Mouse (Mus musculus): ENCODE data around the gene C1qtnf1. TPM values are rescaled to one million over a fixed set of nuclear protein-coding genes. Genes with fewer than 3 reads are reported as not detected.
"Not testable (repeated sequence)": the region's sequence is repeated elsewhere in the genome, so short reads cannot be mapped to it uniquely, and the experiment has no call there.

The C1qtnf1 gene
- 1 to 10 TPM; 3.9 to 5.3 TPM for total RNA-seq (2021)
- long read RNA-seq, experiment 1: 0 reads
- long read RNA-seq, experiment 2, partial matches to known transcripts: 0 of 2 reads
- long read RNA-seq, experiment 2, other reads (novel, unspliced or antisense): 0 of 2 reads

DNA sequence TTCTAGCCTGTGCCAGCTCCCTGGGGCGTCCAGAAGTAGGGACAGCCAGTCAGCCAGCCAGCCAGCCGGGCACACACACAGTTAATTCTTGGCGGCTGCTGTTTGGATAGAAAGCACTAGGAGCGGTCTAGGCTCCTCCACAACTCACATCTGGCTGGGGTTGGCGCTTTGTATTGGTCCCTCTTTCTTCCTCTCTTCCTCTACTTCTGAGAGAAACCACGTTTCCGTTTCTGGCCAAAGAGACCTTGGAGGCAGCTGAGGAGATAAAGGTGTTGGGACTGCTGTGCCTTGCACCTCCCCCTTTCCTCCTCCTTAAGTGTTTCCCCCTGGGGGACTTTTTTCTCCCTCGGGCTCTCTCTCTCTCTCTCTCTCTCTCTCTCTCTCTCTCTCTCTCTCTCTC, at the start of gene C1qtnf1:
C1qtnf1 (plus strand) TSS at position 218 of the 400 bp plus-strand sequence.
- no peak for DNase-seq (ENCODE audit: low spot score in 2 of 2)

DNA sequence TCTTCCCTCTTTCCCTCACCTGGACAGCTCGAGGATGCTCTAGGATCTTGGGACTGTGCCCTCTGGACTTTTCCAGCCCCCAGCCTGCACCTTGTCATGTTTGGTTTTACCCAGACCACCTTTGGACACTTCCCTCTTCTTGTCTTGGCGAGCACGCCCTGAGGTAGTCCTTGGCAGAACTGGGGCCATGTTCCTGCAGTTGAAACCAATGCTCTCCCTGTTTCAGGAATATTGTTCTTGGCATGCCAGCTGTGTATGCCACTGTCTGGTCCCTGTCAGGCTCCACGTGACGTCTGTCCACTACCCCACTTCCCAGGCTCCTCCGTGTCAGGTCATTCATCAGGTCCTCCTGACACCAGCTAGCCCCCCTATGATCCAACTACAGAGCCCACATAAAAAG, 49.3 kb upstream of the C1qtnf1 start:
- no peak for DNase-seq (ENCODE audit: low spot score in 2 of 2)

DNA sequence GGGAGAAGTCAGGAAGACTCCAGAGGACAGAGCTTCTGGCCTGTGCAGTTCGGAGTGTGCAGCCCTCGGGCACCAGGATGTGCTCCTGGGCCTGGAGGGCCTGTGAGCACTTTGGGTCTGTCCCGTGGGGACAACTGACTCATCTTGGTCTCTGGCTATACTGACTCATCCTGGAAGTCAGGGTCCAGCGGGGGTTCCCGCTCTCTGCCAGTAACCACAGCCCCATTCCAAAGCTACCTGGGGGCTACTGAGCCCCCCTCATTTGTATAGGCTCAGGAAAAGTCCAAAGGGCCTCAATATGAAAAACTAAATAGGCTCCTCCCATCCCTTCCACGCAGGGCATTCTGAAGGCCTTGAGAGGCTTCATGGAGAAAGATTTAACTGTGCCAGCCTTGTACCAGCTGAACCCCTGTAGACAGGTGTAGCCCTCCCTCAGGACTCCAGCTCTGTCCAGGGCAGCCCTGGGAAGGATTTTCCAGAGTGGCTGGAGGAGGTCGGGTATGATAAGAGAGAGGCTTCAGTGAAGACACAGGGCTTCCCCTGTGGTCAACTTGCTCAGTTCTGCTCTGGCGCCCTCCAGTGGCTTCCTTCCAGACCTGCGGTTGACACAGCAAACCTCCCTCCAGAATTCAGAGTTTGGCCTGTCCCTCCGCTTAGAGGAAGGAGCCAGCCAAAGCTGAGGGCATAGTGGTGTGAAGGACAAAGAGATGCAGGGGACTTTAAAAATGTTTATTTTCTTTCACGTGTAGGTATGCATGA, 48.6 kb upstream of the C1qtnf1 start:
- DNase-seq (ENCODE audit: low spot score in 2 of 2): peak; percentile 76 to 88

DNA sequence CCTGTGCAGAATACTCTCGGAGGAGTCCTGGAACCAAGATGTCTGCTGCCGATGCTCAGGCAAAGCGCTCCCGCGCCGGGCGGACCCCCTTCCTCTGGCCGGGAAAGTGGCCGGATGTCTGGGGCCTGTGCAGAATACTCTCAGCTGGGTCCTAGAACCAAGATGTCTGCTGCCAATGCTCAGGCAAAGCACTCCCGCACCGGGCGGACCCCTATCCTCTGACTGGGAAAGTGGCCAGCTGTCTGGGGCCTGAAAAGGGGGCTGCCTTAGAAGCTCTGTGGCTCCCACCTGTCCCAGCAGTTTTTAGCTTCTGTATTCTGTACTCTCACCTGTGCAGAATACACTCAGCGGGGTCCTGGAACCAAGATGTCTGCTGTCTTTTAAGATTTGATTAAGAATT, 40.2 kb upstream of the C1qtnf1 start:
- not testable (repeated sequence) for DNase-seq (ENCODE audit: low spot score in 2 of 2)

DNA sequence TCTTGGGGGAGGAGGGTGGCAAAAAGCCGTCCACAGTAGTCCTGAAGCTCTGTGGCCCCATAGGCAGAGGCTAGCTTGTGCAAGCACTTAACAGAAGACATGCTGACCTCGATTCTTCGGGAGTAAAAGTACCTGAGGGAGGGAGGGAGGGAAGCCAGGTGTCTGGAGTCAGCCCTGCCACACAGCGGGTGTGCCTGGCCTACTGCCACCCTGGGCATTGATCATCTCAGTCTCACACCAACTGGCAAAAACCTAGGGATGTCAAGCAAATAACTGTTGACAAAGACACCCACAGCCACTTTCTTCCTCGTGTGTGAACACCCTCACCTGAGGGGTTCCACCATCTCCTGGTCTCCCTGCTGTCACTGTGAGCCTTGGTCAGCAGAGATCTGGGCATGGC, 34.0 kb upstream of the C1qtnf1 start:
- DNase-seq (ENCODE audit: low spot score in 2 of 2): no peak

DNA sequence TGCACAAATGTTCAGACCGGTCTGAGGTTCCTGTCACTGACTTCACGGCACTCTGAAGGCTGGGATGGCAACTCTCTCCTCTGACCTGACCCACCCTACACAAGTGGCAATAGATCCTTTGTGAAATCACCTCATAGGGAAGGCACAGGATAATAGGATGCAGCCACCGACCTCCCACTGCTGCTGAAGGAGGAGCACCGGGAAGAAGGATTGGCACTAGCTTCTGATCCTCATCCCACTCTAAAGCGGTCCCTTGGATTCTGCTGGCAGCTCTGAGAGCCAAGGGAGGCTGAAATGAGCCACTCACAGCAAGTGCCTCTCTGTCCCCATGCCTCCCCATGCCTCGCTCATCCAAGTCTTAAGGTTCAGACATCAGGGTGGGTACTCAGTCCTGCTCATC, 33.5 kb upstream of the C1qtnf1 start:
- no peak for DNase-seq (ENCODE audit: low spot score in 2 of 2)

DNA sequence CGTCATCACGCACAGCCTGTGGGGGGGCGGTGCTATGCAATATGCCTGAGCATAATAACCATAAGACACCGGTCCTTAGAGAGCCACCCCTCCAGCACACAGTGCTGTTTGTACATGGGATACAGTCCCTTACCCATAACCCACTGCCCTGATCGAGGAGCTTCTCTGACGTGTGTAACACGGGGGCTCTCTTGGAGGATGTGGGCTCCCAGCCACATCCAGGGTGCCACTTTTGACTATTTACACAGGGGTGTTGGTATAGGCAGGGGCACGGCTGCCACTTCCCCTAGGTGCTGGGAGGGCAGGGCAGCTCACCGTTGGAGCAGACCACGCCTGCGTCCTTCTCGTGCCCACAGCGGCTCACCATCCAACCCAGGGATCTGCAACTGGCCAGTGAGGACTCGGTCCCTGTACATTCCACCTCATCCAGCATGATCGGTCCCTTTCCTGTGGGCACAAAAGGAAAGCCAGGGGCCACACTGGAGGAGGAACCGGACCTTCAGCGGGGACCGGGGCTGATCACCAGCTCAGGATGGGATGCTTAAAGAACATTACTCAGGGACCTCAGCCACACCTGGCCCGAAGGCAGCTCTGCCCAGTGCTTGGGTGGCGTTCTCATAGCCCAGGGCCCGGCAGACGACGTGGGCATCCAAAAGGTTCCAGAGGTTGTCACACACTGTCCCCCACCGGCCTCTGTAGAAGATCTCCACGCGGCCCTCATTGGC, 30.0 kb upstream of the C1qtnf1 start:
- no peak for DNase-seq (ENCODE audit: low spot score in 2 of 2)

DNA sequence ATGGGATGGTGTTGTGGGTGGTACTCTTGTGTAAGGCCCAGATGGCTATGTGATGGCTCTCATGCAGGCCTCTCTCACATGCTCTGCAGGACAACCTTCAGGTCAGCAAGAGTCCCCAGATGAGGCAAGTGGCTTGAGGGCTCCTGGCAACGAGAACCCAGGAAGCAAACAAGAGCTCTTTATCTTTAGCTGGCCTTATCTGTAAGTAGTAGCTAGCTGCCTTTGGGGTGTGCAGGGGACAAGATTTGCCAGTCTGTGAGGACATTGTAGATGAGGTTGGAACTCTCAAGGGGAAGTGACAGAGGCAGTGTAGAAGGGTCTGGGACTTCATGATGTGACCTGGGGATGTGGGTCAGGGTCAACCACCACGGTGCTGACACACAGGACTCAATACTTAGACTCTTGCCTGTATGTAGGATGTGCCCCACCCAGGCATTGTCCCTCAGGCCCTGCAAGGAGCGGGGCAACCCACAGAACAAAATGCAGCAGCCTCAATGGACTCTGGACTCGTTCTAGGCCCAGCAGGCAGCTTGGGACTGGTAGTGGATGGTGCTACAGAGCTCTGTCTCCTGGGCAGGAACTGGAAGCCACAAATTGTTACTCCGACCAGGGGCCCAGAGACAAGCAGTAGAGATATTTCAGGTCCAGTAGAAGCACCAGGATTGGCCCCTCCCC, 28.0 kb upstream of the C1qtnf1 start:
- no peak for DNase-seq (ENCODE audit: low spot score in 2 of 2)

DNA sequence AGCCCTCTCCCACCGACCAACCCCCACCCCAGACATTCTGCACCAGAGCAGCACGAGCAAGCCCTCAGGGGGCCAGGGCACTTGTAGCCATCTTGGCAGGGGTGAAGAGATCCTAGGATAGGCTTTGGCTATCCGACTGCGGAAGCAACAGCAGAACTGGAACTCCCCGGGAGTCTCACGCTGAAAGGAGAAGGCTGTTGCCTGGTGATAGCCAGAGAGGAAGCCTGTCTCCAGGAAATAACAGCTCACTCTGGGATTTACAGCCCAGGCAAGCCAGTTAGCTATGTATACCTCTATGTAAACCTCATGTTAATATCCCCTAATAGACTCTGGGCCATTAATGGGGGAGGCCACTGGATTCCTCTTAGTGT, 27.5 kb upstream of the C1qtnf1 start:
- DNase-seq (ENCODE audit: low spot score in 2 of 2): no peak

DNA sequence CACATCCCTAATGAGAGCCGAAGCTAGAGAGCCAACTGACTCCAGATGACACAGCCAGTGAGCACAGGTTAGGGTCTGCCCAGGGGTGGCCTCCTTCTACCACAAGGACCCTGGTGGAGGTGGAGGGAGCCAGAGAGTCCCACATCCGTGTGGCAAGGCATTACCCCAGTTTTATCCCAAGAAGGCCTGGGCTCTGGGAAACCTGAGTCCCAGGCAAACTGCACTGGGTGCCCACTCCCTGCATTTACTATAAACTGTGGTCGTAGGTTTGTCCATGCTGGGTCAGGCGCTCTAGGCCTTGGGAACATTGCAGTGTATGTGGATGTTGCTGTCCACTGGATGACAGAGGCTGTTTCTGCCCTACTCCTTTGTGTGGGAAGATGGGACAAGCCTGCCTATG, 26.8 kb upstream of the C1qtnf1 start:
- no peak for DNase-seq (ENCODE audit: low spot score in 2 of 2)

DNA sequence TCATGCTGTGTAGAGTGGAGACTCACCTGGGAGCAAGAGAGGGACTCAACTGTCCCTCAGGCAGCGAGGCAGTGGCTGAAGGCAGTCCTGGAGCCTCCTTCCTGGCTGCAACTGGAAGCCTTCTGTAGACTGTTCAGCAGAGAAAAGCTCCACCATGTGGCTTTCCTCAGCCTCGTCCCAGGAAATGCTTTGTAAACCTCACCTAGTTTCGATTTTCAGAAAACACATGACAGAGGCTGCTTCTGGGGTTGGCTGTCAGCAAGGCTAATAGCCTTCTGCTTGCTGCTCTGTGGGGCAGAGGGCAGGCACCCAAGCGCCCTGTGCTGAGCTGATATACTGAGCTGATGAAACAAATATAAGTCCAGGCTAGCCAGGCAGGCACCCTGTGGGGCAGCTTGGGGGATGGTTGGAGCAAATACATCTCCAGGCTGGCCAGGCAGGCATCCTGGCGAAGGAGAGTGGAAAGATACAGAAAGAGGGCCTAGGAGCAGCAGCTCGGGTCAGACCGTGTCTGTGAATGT, 26.2 kb upstream of the C1qtnf1 start, which contains the start of gene Lgals3bp:
Lgals3bp (minus strand) TSS at position 333 of the 521 bp plus-strand sequence.
- DNase-seq (ENCODE audit: low spot score in 2 of 2): peak; percentile 37 to 65

DNA sequence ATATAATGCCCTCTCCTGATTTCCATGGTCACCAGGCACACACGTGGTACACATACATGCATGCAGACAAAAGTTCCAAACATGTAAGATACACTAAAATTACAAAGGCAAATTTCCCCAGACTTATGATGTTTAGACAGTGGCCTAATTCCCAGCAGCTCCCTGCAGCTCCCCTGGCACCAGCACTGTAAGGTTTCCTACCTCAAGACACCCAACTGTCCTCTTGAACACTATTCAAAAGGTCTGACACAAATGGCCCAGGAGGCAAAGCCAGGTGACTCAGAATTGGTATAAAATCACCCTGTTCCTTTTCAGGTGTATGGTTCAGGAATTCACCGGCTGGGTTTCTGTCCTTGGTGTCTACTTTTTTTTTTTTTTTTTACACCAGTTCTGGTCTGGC, 24.8 kb upstream of the C1qtnf1 start:
- DNase-seq (ENCODE audit: low spot score in 2 of 2): no peak

DNA sequence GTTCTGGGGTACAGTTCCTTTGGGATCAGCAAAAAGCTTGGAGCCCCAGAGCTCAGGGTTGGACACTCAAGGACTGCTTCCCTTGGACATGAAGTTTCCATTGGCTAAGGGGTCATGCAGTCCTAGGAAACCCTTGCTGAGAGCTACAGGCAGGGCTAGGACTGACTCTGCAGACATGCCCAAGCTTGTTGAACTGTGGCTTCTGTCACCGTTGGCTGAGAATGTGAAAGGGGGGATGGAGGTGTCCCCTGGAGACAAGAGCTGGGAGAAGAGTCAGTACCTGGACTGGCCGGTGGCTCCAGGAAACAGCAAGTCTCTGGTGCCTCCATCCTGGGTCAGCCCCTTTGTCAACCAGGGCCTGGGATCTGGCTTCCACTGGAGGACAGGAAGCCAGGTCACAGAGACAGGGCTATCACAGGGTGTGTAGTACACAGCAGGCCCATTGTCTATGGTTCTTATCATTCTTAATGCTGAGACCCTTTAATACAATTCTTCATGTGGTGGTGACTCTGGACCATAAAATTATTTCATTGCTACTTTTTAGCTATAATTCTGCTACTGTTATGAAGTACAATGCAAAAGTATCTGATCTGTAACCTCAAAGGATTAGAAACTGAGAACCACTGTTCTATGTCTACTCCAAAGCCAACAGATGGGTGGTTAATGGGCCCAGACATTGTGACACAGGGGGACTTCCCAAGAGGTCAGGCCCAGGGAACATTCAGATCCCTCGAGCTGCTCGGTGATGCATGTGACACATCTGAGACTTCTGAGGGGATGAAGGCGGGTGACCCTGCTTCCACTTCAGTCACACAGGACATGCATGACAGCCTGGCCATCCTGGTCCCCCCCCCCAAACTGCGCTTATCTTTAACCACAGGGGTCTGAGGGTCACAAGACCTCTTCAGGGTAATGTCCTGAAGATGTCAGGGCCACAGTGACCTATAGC, 23.8 kb upstream of the C1qtnf1 start:
- DNase-seq (ENCODE audit: low spot score in 2 of 2): no peak

DNA sequence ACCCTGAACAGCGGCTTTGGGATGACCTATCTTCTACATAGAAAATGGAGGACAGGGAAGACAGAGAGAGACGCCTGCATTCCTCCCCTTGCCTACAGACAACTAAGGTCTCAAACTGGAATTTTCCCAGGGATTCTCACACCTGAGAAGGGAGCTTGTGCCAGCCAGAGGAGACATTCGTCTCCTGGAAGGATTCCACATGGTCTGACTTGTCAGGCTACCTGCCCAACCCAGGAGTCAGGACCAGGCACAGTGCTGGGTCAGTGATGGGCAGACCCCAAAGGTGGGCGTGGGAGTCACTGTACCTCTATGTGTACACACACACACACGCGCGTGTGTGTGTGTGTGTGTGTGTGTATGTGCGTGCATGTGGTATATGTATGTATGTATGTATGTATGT, 22.7 kb upstream of the C1qtnf1 start:
- no peak for DNase-seq (ENCODE audit: low spot score in 2 of 2)

DNA sequence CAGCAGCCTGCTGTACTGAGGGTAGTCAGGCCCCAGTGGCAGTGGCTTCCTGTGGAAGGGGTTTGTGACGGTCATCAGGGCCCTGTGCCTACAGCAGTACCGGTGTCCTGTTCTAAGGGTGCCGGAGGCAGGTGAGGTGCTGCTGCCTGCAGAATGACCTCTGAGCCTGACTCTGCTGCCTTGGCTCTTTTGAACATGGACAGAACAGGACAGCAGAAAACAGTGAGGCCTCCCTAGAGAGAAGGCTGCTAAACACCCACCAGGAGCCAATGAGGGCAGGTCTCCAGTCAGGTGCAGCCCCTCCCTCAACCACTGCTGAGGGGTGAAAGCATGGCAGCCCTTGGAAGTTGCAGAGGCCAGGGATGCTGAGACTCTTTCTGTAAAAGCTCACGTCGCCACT, 21.5 kb upstream of the C1qtnf1 start:
- no peak for DNase-seq (ENCODE audit: low spot score in 2 of 2)

DNA sequence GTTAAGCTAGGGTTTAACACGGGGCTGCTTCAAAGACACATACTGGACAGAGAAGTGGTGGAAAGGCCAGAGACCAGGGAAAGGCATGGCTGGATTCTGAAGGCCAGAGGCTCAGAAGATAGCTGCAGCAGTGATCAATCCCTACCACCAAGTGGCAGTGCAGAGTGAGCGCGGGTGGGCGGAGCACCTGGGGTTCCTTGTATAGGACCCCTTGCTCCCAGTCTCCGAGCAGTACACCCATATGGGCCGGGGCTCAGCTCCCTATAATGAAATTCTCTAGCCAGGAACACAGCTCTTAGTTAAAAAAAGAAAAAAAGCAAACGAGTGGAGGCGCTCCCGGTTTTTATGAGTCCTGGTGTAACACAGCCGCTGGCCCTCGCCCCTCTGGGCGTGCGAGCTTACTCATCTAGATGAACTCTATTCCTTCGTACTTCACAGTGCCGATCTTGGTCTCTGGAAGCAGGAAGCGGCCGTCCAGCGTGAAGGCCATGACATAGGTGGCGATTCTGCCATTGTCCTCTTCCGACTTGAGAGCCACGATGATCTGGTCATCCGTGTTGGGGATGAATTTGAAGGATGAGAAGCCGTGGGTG, 20.6 kb upstream of the C1qtnf1 start:
- DNase-seq (ENCODE audit: low spot score in 2 of 2): no peak

DNA sequence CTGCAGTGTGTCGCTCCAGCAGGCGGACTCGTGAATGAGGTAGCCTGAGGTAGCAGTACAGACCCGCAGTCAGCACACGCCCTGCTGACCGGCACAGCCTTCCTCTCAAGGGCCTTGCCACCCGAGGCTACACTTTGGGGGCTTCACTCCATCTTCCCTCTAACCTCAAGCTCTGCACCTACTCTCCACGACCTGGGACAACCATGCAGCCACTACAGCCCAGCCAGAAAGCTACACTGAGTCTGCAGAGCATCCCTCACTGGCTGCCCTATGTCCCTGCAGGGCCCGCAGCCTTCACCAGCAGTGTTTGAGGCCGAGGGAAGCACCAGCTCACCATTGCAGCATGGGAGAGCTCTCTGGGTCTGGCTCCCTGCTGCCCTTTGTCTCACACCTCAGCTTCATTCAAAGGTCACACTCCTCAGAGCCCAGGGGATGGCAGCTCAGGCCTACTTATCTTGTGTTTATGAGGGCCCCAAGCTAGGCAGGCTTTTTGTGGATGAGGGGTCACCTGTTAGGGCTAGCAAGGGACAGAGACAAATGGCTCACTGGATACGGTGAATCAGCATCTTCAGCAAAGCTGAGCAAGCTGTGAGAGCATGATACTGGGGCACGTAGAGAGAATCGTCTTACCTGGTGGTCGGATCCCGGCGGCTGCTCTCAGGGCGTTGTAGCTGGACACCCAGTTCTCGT, 19.8 kb upstream of the C1qtnf1 start:
- DNase-seq (ENCODE audit: low spot score in 2 of 2): no peak

DNA sequence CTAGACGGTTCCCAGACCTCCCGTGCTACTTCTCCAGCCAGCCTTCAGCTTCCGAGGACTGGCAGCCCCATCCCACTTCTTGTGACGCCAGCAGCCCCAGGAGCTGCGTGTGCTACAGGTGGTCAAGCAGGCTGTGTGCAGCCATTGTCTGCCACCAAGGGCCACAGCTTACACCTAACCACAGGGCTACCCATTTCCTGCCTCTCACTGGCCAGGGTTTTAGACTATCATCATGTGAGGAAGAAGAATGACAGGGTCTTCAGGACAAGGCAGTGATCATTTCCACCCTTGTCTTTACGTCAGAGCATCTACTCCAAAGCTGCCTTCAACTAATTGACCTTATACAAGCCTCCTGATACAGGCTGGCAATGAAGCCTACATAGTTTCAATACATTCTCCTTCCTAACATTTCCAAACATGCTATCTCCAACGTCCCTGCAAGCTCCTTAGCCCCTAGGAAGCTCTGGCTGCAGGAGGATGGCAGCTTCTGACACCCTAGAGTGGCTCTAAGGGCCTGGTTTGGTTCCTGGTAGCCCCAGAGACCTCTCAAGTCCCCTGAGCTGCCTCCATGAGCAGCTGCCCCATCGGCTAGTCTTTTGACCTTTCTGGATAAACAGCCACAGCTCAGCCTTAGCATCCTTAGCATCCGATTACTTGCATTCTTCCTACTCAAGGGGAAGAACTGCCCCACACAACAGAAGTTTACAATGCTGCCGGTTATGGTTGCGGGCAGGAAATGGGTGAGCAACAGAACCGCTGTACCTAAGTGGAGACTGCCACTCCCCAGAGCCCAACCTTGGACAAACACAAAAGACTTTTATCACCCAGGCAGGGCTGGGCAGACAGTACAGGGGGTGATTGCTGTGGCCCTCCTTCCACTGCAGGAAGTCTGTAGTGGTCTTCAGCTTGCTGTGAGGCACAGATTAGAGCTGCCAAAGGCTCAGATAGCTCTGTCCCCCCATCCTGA, 18.6 kb upstream of the C1qtnf1 start:
- DNase-seq (ENCODE audit: low spot score in 2 of 2): no peak
